Mouse (Mus musculus) spleen, adult 2 months (tissue): ENCODE results near the gene Wdr18.

Experiments
- CTCF ChIP-seq: fragments of 200-500 bp; IDR thresholded peaks from 2 replicates; pipeline ENCODE4 v1.5.1; 2011; ENCODE audit warnings: mild to moderate bottlenecking, inconsistent platforms; ENCODE audit not compliant: insufficient read depth, insufficient read length, insufficient replicate concordance; ENCODE audit errors: extremely low read depth
- POLR2A ChIP-seq: fragments of 200-500 bp; IDR thresholded peaks from 2 replicates; pipeline ENCODE4 v1.6.1; 2011; ENCODE audit warnings: low read depth, low read length, inconsistent platforms

DNA sequence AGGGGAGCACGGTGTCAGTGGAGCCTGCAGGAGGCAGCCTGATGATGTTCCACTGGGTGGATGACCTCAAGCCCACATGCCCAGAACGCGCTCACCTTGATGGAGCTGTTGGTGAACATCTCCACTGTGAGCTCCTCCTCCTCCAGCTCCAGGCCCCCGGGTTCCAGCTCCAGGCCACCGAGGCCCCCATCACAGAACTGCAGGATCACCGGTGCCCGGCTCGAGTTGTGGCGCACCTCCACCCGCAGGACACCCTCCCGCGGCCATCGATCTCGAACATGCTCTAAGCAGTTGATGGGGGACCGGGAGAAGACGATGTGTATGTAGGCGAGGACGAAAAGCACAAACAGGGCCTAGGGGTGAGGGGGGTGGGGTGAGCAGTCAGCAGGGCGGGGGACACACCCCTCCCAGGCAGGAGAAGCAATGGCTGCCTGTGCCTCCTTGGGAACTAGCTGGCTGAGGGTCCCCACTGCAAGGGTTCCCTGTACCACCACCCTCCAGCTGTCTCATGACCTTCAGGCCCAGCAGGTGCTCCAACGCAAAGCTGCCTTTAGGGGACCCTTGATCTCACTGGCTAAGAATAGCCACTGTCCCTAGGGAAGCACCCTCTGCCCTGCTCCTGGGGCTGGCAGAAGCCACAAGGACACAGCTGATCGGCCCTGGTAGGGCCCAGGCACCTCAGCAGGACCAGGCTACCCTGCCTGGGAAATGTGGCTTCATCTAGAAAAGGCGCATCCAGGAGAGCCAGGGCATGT, 19.6 kb downstream of the Wdr18 start:
- TF ChIP-seq CTCF (no peak), POLR2A (no peak)
